Mouse (Mus musculus) kidney, adult 2 months (tissue): ENCODE results near the gene Smyd3. TPM values are rescaled to one million over a fixed set of nuclear protein-coding genes. Genes with fewer than 3 reads are reported as not detected.

Source experiments
- DNase-seq: peaks from one replicate; pipeline ENCODE4 v3.0.0; 2021
- H3K27ac ChIP-seq: fragments of 200-500 bp; 2 replicates; pipeline ENCODE4 v1.5.1; 2012; ENCODE audit warnings: low read depth, low read length, control low read depth, inconsistent platforms; ENCODE audit not compliant: insufficient read depth
- H3K27me3 ChIP-seq: fragments of 200-500 bp; replicated peaks from 2 replicates; pipeline ENCODE4 v1.6.1; 2012; ENCODE audit warnings: mild to moderate bottlenecking, moderate library complexity, low read length, inconsistent platforms; ENCODE audit not compliant: control insufficient read depth, insufficient read depth
- H3K36me3 ChIP-seq: fragments of 200-500 bp; 2 replicates; pipeline ENCODE4 v1.6.1; 2012; ENCODE audit warnings: mild to moderate bottlenecking, moderate library complexity, low read length, inconsistent platforms; ENCODE audit not compliant: control insufficient read depth, insufficient read depth
- H3K4me1 ChIP-seq: fragments of 200-500 bp; 2 replicates; pipeline ENCODE4 v1.6.1; 2011; ENCODE audit warnings: low read length; ENCODE audit not compliant: control insufficient read depth, insufficient read depth
- H3K4me3 ChIP-seq: fragments of 200-500 bp; 2 replicates; pipeline ENCODE4 v1.5.1; 2011; ENCODE audit warnings: mild to moderate bottlenecking, low read depth, low read length, control low read depth; ENCODE audit not compliant: insufficient read depth
- CTCF ChIP-seq: fragments of 200-500 bp; conservative IDR thresholded peaks from 2 replicates; pipeline ENCODE4 v1.5.1; 2011; ENCODE audit warnings: low read depth, mild to moderate bottlenecking, control low read depth, low read length, moderate library complexity, mixed read lengths; ENCODE audit not compliant: insufficient read depth, insufficient read length
- POLR2A ChIP-seq: fragments of 200-500 bp; IDR thresholded peaks from one replicate; pipeline ENCODE4 v1.6.1; 2011; ENCODE audit warnings: low read depth, low read length, control low read depth
- WGBS: fragments of 180-500 bp; shearing (Covaris S2); methylation state at CpG from one replicate; pipeline ENCODE4 v1.1.7; 2018; 5-methylcytosine and 5-hydroxymethylcytosine counted together
- polyA plus RNA-seq: library from polyadenylated mRNA; depleted of rRNA; stranded (reverse); fragments of >200 nt; gene quantifications from 2 replicates; pipeline ENCODE4 v1.2.3, GENCODE M21; 2012

Smyd3 gene
- polyA plus RNA-seq, 1 experiment: 5.2 TPM

DNA sequence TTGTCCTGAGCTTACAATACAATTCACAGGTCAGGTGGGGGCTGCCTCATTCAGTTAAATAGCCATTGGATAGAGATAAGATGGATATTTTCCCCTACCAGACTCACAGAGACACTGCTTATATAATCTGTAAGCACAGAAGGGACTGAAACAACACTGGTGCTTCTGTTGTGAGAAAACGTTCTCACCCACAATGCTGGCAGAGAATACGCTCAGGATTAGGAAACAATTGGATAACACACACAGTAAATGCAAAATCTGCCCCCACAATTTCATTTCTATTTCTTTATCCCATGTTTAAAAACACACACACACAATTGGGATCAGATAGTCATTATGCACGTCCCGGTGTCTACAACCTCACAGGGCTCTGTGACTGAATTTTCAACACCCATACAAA lies 139.7 kb downstream of the Smyd3 start:
- H3K27me3 ChIP-seq: no peaks in the 10 kb centered on the region
- no peak overlapping the region for H3K27ac ChIP-seq
- no peak overlapping the region for H3K4me3 ChIP-seq
- TF ChIP-seq POLR2A (no peak), CTCF (no peak)
- 96% methylated on average over 4 of the region's 4 CpGs for WGBS
- no peaks in the 10 kb centered on the region for H3K4me1 ChIP-seq
- DNase-seq: no peak
- H3K36me3 ChIP-seq: no peaks in the 10 kb centered on the region

DNA sequence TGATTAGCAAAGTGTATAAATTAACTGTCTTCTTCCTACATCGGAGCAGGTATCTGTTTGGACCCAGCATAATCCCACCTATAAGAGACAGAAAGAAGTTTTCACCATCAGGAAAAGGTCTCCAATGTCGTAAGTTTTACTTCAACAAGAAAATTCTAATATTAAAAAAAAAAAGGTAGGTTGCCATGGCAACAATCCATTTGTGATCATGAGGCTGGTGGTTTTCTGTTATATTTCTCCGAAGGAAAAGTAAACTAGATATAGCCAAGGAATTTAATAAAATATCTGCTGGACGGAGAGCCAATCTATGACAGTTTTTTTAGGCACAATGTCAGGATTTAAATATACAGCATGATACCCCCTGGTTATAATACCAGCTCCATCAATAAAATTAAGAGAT lies 142.9 kb downstream of the Smyd3 start:
- WGBS: 93% methylated on average over 4 of the region's 4 CpGs
- Histone ChIP-seq H3K36me3 (no peaks in the 10 kb centered on the region), H3K4me1 (no peaks in the 10 kb centered on the region), H3K4me3 (no peak overlapping the region), H3K27me3 (no peaks in the 10 kb centered on the region), H3K27ac (no peak overlapping the region)
- no peak for DNase-seq
- TF ChIP-seq CTCF (no peak), POLR2A (no peak)

DNA sequence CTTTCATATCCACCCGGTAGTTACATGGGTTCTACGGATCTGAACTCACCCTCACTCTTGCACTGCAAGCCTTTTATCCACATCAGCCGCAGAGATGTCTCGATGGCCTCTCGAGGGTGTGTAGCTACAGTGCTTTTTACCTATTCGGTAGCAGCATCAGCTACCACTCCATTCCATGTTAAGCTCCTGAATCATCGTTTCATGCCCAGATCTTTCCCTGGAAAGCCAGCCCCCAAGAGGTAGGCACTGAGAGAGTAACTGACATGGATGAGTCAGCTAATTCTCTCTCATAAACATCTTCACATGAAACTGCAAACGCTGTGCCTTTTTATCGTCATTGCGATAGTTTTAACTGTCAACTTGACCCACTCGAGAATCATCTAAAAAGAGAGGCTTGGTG lies 143.9 kb downstream of the Smyd3 start:
- DNase-seq: no peak
- TF ChIP-seq CTCF: no peak
- no peak for TF ChIP-seq POLR2A
- no peak overlapping the region for H3K27ac ChIP-seq
- H3K4me3 ChIP-seq: no peak overlapping the region
- 94% methylated on average over 11 of the region's 11 CpGs for whole genome bisulfite sequencing
- H3K27me3 ChIP-seq: no peaks in the 10 kb centered on the region
- no peaks in the 10 kb centered on the region for H3K36me3 ChIP-seq
- no peaks in the 10 kb centered on the region for H3K4me1 ChIP-seq

DNA sequence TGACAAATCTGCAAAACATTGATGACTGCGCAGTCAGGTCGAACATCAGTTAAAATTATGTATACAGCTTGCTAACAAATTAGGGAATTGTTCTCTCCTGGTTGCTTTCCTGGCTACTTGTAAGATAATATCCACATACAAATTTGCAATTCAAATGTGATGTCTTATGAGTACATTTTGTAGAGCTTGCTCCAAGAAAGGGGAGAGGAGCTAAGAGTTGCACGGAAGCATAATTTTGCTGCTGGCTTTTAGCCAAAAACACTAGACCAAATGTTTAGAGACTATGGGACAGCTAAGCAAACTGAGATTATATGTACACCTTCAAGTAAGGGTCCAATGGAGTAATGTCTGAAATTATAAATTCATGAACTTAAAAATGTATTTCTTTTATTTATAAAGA lies 146.7 kb downstream of the Smyd3 start:
- Histone ChIP-seq H3K4me1 (no peaks in the 10 kb centered on the region), H3K27ac (no peak overlapping the region), H3K27me3 (no peaks in the 10 kb centered on the region), H3K4me3 (no peak overlapping the region), H3K36me3 (no peaks in the 10 kb centered on the region)
- DNase-seq: no peak
- TF ChIP-seq POLR2A (no peak), CTCF (no peak)
- 71% methylated on average over 3 of the region's 3 CpGs for WGBS

DNA sequence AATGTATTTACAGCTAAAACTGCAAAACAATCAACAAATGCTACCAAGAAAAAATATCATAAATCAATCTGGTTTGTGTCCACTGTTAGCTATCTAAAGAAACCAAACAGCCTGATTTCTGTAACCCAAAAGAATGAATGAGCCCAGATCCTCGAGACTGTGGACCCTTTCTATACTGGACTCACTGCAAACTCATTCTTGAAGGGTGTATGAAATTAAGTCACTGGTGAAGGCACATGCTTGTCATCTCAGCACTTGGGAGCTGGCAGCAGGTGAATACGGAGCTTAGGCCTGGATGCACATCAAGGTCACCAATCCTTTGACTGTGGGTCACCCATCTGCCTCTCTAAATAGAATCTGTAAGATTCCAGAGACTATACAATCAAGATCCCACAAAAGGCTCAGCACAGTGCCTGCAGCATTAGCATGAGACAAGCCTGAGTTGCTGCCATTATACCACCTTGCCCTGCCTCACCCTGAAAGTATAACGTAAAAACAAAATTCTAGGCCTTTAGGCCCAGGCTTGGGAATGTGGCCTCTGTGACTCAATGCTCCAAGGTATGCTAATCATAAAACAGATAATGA lies 149.3 kb downstream of the Smyd3 start:
- no peak for DNase-seq
- no peaks in the 10 kb centered on the region for H3K4me1 ChIP-seq
- no peak overlapping the region for H3K4me3 ChIP-seq
- no peaks in the 10 kb centered on the region for H3K36me3 ChIP-seq
- 96% methylated on average over 3 of the region's 3 CpGs for WGBS
- H3K27me3 ChIP-seq: no peaks in the 10 kb centered on the region
- no peak overlapping the region for H3K27ac ChIP-seq
- TF ChIP-seq CTCF (no peak), POLR2A (no peak)

DNA sequence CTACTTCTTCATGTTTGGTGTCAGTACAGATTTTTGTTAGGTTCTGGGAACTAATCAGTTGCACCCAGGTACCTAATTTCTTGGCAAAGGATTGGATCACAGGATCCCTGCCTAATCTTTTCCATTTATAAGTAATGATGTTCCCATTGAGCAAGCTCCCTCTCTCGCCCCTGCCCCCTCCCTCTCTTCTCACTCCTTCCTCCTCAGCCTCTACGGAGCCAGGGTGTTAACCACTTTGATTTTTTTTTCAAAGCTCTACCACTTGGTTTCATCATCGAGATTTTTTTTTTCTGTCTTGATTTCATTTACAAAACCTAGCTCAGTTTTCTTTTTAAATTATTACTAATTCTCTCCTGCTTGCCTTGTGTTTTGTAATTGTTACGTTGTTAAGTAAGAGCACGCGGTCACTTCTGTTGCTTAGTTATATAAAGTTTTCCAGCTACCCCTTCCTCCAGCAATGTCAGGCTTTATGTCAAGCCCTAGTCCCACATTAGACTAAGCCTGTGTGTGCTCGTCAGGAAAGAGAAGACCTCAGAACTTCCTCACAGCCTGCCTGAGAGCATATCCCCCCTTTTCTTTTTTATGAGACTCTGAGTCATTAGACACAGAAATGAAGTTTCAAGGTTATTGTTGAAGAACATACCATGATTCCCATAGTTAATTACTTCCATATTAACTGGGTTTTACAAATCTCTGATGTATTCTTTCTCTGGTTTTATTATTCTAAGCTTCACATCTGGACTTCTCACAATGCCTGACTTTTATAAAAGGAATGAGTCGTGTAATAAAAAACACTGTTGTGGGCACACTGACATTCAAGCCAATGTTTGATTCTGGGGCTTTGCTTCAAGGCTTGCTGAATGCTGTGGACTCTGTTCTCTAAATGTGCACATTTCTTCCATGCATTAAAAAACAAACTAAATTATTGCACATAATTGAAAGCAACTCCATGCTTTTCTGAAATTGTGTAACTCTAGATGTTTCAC lies 156.1 kb downstream of the Smyd3 start:
- WGBS: 77% methylated on average over 8 of the region's 8 CpGs
- H3K27ac ChIP-seq: no peak overlapping the region
- H3K4me1 ChIP-seq: no peaks in the 10 kb centered on the region
- H3K36me3 ChIP-seq: no peaks in the 10 kb centered on the region
- no peaks in the 10 kb centered on the region for H3K27me3 ChIP-seq
- TF ChIP-seq POLR2A (no peak), CTCF (no peak)
- H3K4me3 ChIP-seq: no peak overlapping the region
- DNase-seq: no peak

DNA sequence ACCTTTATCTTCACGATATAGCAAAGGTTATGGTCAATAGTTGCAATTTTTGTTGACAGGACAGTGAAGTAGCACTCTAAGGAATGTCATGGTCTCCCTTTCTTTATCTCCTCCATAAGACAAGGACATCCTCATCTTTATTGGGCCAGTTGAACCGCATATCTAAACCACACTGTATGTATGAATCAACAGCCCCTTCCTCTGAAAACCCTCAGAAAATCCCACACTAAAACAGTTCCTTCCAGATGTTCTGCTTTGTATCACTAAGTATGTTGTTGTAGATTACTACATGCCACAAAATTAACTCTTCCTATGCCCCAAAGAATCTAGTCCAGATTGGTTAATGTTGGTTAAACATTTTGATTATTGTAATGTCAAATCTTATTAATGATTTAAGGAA lies 160.7 kb downstream of the Smyd3 start:
- DNase-seq: no peak
- Histone ChIP-seq H3K36me3 (no peaks in the 10 kb centered on the region), H3K4me3 (no peak overlapping the region), H3K4me1 (peaks cover 13% of the 10 kb centered on the region), H3K27me3 (no peaks in the 10 kb centered on the region), H3K27ac (no peak overlapping the region)
- 90% methylated on average over 2 of the region's 2 CpGs for WGBS
- TF ChIP-seq CTCF (no peak), POLR2A (no peak)
